Mouse (Mus musculus) cortical plate, adult 2 months (tissue): ENCODE measurements around the gene Zfp12. TPM values are rescaled to one million over a fixed set of nuclear protein-coding genes. Genes with fewer than 3 reads are reported as not detected.

Source experiments
- H3K27ac ChIP-seq: fragments of 200-500 bp; 2 replicates; pipeline ENCODE4 v1.5.1; 2012; ENCODE audit warnings: low read length, control low read depth, inconsistent platforms; ENCODE audit not compliant: insufficient read depth
- H3K4me1 ChIP-seq: fragments of 200-500 bp; 2 replicates; pipeline ENCODE4 v1.6.1; 2011; ENCODE audit warnings: low read length; ENCODE audit not compliant: control insufficient read depth, insufficient read depth
- H3K4me3 ChIP-seq: fragments of 200-500 bp; 2 replicates; pipeline ENCODE4 v1.5.1; 2011; ENCODE audit warnings: mild to moderate bottlenecking, low read length, control low read depth; ENCODE audit not compliant: insufficient read depth
- CTCF ChIP-seq: fragments of 200-500 bp; IDR thresholded peaks from 2 replicates; pipeline ENCODE4 v1.5.1; 2011; ENCODE audit warnings: mild to moderate bottlenecking, control low read depth, low read length; ENCODE audit not compliant: insufficient read depth; ENCODE audit errors: extremely low read depth
- POLR2A ChIP-seq: fragments of 200-500 bp; IDR thresholded peaks from 2 replicates; pipeline ENCODE4 v1.6.1; 2011; ENCODE audit warnings: mild to moderate bottlenecking, low read length, control low read depth; ENCODE audit not compliant: insufficient read depth; ENCODE audit errors: extremely low read depth
- polyA plus RNA-seq: library from polyadenylated mRNA; depleted of rRNA; stranded (reverse); fragments of >200 nt; gene quantifications from 2 replicates; pipeline ENCODE4 v1.2.3, GENCODE M21; 2012

The Zfp12 gene
- polyA plus RNA-seq, 1 experiment = 21.9 TPM

DNA sequence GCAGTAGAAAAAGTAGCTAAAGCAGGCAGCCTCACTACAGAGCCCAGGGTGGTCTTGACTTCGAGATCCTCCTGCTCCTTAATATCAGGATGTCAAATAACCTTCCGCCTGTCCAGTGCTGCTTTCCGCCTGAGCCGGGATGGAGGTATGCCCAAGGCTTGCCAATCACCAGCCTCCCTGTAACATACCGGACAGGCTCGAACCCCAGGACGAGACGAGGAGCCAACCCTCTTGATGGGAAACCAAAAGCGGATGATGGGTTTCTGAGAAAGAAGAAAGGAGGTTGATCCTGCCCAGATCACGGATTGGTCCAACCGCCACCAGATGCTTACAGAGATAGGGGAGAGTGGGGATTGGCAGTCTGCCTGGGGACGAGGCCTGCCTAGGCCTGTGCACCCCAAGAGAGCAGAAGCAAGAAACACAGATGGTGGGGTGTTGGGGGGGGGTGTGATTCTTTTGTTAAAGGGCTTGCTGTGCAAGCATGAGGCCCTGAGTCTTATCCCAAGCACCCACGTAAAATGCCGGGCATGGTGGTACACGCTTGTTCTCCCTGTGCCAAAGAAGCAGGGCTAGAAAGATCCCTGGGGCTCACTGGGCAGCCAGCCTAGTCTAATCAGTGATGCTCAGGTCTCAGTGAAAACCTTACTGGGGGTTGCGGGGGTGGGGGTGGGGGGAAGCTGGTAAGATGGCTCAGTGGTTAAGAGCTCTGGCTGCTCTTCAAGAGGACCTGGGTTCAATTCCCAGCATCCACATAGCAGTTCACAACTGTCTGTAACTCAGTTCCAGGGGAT lies 37.8 kb downstream of the Zfp12 start:
- TF ChIP-seq CTCF = no peak
- no peak for TF ChIP-seq POLR2A
- Histone ChIP-seq H3K4me1 (peaks cover 7% of the 10 kb centered on the region), H3K27ac (no peak overlapping the region), H3K4me3 (no peak overlapping the region)

DNA sequence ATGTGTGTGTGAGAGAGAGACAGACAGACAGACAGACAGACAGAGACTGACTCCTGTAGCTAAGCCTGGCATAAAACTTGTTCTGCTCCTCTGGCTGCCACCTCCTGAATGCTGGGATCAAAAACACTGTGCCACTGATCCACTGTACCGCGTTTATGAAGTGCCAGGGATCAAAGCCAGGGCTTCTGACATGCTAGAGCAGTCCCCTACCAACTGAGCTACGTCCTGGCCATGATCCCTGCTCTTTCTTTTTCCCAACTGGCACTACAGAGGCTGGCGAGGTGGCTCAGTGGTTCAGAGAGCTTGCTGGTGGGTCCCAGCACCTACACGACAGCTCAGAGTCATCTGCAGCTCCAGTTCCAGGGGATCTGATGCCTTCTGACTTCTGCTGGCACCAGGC lies 40.8 kb downstream of the Zfp12 start:
- peaks cover 3% of the 10 kb centered on the region for H3K4me1 ChIP-seq
- no peak for TF ChIP-seq CTCF
- no peak for TF ChIP-seq POLR2A
- H3K4me3 ChIP-seq = no peak overlapping the region
- no peak overlapping the region for H3K27ac ChIP-seq

DNA sequence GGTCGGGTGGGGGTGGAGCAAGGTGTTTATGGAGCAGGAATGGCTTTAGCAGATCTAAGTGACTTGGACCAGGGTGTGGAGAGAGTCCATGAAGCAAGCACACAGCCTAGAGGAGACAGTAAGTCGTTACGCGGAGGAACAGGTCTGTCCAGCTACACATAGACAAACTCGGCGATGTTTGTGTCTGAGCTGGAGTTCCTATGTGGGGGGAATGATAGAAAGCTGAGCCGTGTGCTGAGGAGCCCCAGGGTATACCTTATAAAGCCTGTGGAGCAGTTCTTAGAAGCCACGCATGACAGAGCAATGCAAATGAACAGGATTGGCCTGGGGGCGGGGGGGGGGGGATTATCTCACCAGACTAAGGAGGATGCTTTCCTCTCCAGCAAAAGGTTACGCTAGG lies 44.3 kb downstream of the Zfp12 start:
- no peak for TF ChIP-seq POLR2A
- no peak for TF ChIP-seq CTCF
- H3K4me1 ChIP-seq = no peaks in the 10 kb centered on the region
- no peak overlapping the region for H3K4me3 ChIP-seq
- no peak overlapping the region for H3K27ac ChIP-seq

DNA sequence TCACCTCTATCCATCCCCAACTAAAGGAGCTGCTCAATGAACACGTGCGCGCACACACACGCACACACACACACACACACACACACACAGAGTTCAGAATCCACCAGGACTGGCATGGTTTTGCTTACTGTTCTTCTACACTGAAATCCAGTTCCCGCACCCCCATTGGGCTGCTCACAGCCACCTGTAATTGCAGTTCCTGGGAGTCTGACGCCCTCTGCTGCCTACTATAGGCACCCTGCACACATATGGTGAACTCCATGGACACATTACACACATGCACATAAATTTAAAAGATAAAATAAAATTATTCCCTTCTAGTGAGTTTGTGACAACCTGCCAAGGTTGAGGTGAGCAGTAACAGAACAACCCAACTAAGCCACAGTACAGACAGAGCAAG lies 49.8 kb downstream of the Zfp12 start:
- H3K27ac ChIP-seq = no peak overlapping the region
- TF ChIP-seq CTCF = peak; percentile 39
- no peak for TF ChIP-seq POLR2A
- H3K4me1 ChIP-seq = no peaks in the 10 kb centered on the region
- no peak overlapping the region for H3K4me3 ChIP-seq

DNA sequence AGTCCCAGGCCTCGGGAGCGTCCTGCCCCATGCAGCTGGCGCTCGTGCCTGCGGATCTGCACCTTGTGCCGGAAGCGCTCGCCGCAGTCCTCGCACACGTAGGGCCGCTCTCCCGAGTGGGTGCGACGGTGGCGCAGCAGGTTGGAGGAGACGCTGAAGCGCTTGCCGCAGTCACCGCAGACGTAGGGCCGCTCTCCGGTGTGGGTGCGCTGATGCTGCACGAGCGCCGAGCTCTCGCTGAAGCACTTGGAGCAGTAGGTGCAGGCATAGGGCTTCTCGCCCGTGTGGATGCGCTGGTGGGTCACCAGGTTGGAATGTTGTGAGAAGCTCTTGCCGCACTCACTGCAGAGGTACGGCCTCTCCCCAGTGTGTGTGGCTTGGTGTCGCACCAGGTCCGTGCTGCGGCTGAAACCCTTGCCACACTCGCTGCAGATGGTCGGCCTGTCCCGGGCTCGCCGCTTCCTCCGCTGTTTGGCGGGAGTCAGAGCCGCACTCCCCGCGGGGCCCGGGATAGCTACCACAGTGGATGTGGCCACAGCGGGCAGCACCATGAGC lies 52.9 kb downstream of the Zfp12 start:
- TF ChIP-seq CTCF (no peak), POLR2A (no peak)
- H3K4me3 ChIP-seq = no peak overlapping the region
- no peak overlapping the region for H3K27ac ChIP-seq
- no peaks in the 10 kb centered on the region for H3K4me1 ChIP-seq

DNA sequence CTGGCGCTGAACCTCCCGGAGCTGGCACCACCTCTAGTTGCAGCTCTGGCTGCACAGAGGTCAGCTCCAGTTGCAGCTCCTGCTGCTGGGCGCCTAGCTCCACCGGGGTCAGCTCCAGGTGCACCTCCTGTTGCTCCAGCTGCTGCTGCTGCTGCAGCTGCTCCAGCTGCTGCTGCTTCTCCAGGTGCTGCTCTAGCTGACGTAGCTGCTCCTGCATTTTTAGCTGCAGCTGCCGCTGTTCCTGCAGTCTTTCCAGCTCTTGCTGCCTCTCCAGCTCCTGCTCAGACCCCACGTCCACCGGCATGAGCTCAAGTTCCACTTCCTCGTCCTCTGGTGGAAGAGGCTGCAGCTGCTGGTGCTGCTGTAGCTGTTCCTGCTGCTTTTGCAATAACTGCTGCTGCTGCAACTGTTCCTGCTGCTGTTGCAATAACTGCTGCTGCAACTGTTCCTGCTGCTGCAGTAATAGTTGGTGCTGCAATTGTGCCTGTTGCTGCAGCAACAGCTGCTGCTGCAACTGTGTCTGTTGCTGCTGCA lies 53.5 kb downstream of the Zfp12 start:
- H3K4me3 ChIP-seq = no peak overlapping the region
- TF ChIP-seq CTCF (no peak), POLR2A (no peak)

DNA sequence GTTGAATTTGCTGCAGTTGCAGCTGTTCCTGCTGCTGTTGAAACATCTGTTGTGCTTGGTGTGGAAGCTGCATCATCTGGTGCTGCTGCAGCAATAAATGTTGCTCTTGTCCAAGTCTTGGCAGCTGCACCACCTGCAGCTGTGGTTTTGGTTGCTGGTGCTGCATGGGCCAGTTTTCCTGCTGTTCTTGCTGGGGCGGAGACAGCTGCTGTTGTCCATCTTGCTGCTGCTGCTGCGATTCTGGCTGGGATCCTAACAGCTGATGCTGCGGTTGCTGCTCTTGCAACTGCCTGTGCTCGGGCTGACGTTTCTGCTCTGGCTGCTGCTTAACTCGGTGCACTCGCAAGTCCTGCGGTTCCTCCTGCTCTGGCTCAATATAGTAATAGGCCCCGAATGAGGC lies 54.3 kb downstream of the Zfp12 start:
- H3K27ac ChIP-seq = no peak overlapping the region
- no peak overlapping the region for H3K4me3 ChIP-seq
- no peak for TF ChIP-seq POLR2A
- TF ChIP-seq CTCF = no peak
- H3K4me1 ChIP-seq = no peaks in the 10 kb centered on the region

More for the DNA sequence above, 53.5 kb downstream of the Zfp12 start:
- Histone ChIP-seq H3K27ac (no peak overlapping the region), H3K4me1 (no peaks in the 10 kb centered on the region)

DNA sequence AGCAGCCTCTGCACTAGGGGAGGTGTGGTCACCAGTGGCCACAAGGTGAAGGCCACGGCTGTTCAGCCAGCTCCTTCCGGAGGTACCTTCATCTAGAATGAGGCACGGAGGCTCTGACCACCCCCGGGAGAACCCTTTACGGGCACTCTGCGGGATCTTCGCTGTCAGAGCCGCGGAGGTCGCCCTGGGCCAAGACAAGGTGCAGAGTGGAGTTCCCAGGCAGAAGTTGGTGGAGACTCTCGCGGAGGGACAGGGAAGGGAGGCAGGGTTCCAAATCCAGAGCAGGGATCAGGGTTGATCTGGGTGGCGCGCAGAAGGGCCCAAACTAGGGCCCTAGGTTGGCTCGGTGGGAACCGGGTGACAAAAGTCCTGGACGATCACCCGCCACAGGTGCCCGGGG lies 57.9 kb downstream of the Zfp12 start:
- Histone ChIP-seq H3K4me3 (peak overlapping the region; percentile 48), H3K4me1 (no peaks in the 10 kb centered on the region), H3K27ac (no peak overlapping the region)
- TF ChIP-seq POLR2A = no peak
- TF ChIP-seq CTCF = no peak

DNA sequence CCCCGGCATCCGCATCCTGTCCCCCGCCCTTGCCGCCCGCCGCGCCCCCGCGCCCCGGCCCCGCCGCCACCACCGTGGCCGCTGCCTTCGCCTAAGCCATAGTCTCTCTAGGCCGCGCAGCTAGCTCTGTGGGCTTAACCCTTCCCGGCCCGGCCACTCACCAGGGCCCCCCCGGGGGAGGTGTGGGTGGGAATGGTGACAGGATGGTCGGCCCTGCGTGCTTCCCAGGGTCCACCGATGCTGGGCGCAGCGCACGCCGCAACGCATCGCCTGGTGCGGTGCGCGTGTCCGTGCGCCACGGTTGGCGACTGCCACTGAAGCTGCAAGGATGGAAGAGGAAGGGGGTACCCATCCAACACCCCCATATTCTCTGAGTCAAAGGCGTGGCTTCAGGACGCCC lies 58.4 kb downstream of the Zfp12 start, which contains the start of gene Zfp853:
Gene Zfp853, minus strand, starts transcription at position 220 of the 400 bp plus-strand sequence.
- H3K4me1 ChIP-seq = no peaks in the 10 kb centered on the region
- peak within 1 kb of the TSS; percentile 48 for H3K4me3 ChIP-seq
- no peak within 1 kb of the TSS for H3K27ac ChIP-seq
- TF ChIP-seq CTCF = no peak
- no peak for TF ChIP-seq POLR2A

DNA sequence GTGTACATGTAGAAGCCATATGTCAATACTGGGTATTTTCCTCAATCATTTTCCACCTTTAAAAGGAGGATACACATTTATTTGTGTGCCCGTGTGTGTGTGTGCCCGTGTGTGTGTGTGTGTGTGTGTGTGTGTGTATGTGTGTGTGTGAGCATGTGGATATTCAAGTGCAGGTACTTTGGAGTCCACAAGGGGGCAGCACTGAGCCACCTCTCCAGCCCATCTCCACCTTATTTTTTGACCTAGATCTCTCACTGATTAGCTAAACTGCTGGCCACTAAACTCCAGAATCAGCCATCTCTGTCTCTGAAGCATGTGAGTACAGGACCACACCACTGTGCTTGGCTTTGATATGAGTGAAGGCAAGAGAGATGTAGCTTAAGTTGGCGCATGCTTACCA lies 59.9 kb downstream of the Zfp12 start:
- no peak overlapping the region for H3K4me3 ChIP-seq
- no peaks in the 10 kb centered on the region for H3K4me1 ChIP-seq
- no peak overlapping the region for H3K27ac ChIP-seq
- TF ChIP-seq POLR2A = no peak
- no peak for TF ChIP-seq CTCF

DNA sequence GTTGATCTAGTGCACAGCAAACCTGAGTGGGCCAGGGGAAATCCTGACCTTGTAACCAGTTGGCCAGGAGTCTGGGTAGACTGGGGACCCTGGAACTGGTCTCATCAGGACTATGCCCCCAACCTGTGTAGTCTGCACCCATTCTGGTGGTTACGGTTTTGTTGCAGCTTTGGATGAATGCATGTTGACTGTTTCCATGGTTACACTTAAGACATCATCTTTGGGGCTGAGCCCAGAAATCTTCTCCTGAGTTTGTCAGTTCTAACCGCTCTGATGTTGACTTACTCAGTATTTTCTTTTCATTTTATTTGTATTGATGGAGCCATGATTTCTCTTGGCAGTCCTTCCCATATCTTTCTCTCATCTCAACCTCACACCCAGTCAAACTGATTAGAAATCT lies 60.4 kb downstream of the Zfp12 start:
- Histone ChIP-seq H3K4me1 (no peaks in the 10 kb centered on the region), H3K4me3 (no peak overlapping the region), H3K27ac (no peak overlapping the region)
- TF ChIP-seq CTCF = no peak
- TF ChIP-seq POLR2A = no peak
